Mouse (Mus musculus): Measurements from ENCODE around the gene Pde1a.

Gene Pde1a

DNA sequence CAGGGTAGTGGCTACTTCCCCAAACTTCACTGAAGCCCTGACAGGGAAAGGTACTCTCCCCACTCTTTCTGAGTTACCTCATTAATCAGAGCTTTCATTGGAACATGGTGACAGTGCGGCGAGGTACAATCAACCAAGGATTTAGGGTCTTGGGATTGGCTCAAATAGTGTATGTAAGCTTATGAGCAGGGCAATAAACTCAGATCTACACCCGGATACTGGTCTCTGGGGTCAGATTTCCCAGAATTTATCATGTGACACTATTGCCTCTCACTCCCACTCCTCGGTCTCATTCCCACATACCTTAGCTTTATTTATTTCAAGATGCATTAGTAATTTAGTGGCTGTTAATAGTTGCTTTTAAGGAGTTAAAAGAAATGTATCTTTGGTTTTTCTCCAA is 303.4 kb downstream of the Pde1a start:
- DNase-seq (ENCODE audit: low spot score in 2 of 2): no peak

GRCm38 (mm10) chr2:79819543-79819942 is 309.7 kb downstream of the Pde1a start:
- DNase-seq (ENCODE audit: low spot score in 2 of 2): no peak

DNA sequence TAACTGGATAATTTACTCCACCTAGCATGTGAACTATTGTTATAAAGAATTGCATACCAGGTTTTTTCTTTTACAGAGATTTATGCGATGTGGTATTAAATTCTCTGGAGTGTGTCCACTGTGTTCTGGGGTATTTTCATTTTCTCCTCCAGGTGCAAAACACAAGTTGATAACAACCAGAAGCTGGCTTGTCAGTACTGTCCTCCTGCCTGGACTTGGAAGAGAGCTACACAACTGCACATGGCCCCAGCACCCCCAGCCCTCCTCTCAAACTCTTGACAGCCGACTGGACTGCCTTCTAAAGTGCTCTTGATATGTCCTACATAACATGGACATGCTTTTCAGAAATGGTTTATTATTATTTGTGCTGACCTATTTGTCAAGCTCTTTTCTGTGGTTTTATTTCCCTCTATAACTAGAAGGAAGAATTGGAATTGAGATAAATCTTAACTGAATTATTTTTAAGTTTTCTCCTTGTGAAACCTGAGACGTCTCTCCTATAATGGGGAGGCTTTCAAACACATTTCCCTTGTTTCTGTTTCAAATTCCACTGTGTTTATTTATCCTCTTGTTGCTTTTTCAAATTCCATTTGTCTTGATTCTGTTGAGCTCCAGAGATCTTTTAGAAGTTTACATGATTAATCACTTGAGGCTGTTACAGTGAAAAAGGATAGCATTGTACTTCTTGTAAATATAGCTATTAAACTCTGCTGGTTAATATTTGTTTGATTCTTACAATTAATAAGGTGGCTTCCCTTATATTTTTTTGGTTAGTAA is 313.4 kb downstream of the Pde1a start:
- no peak for DNase-seq (ENCODE audit: low spot score in 2 of 2)

- DNase-seq (ENCODE audit: low spot score in 2 of 2): no peak
Measured at GRCm38 (mm10) chr2:79798627-79799026, 330.6 kb downstream of the Pde1a start.

GRCm38 (mm10) chr2:79797444-79797843 is 331.8 kb downstream of the Pde1a start:
- DNase-seq (ENCODE audit: low spot score in 2 of 2): no peak

DNA sequence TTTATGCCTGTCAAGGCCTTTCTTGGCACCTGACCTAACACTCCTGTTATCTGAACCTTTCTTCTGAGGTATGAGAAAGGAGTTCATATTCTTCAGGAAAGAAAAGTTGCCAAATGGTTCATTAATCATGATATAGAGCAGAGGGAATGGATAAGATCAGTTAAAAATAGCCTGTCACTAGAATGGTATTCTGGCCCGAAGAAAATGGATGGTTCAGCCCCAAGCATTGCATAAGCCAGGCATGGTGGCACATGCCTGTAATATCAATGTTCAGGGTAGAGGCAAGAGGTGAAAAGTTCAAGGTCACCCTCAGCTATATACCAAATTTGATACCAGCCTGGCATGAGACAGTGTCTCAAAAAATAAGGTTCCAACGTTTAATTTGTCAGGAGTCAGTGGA is 336.1 kb downstream of the Pde1a start:
- DNase-seq (ENCODE audit: low spot score in 2 of 2): no peak

- no peak for DNase-seq (ENCODE audit: low spot score in 2 of 2)
Measured at GRCm38 (mm10) chr2:79786467-79786866, 342.8 kb downstream of the Pde1a start.

DNA sequence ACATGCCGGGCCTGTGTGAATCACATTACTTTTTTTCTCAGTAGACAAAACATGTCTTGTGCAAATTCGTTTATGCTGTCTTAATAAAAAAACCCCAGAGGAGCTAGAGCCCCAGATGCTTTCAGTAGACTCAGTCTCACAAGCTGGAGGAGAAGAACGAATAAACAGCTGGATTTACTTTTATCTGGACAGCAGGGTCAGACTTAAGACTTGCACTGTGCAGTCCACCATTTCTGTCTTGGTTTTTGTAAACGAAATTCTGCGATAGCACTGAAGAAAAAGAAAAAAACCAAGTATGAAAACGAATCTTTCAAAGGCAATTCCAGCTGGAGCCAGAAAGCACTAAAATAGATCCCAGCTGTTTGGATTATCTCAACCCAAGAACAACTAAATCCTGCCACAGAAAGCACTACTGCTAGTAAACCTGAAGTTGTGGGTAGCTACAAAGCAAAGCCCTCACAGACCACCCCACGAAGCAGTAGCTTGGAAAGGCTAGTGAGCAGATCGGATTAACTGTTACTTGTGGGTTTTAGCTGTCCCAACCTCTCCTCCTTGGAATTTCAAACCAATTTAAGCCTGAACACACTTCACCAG is 343.6 kb downstream of the Pde1a start:
- DNase-seq (ENCODE audit: low spot score in 2 of 2): peak; percentile 16 to 51
